Mouse (Mus musculus) embryonic facial prominence, embryonic 12.5 days (tissue): ENCODE measurements around the gene Kctd17. TPM values are rescaled to one million over a fixed set of nuclear protein-coding genes. Genes with fewer than 3 reads are reported as not detected.

ENCODE experiments used
- ATAC-seq: fragments of 200-750 bp; cut with Nextera tagmentation; 2 replicates; pipeline ENCODE4 v1.8.0; 2017; ENCODE audit not compliant: insufficient number of reproducible peaks, insufficient read depth, low FRiP score, low TSS enrichment
- H3K27ac ChIP-seq: fragments of 300-500 bp; sonication (generic); 2 replicates; pipeline ENCODE4 v1.5.1; 2016; ENCODE audit warnings: mild to moderate bottlenecking
- H3K27me3 ChIP-seq: fragments of 300-500 bp; sonication (generic); 2 replicates; pipeline ENCODE4 v1.6.1; 2016; ENCODE audit warnings: mild to moderate bottlenecking, moderate library complexity
- H3K36me3 ChIP-seq: fragments of 300-500 bp; sonication (generic); 2 replicates; pipeline ENCODE4 v1.6.1; 2016; ENCODE audit warnings: mild to moderate bottlenecking
- H3K4me1 ChIP-seq: fragments of 300-500 bp; sonication (generic); 2 replicates; pipeline ENCODE4 v1.6.1; 2016
- H3K4me2 ChIP-seq: fragments of 300-500 bp; sonication (generic); replicated peaks from 2 replicates; pipeline ENCODE4 v1.6.1; 2016; ENCODE audit warnings: mild to moderate bottlenecking, moderate library complexity
- H3K4me3 ChIP-seq: fragments of 300-500 bp; sonication (generic); 2 replicates; pipeline ENCODE4 v1.5.1; 2016; ENCODE audit warnings: mild to moderate bottlenecking
- H3K9ac ChIP-seq: fragments of 300-500 bp; sonication (generic); 2 replicates; pipeline ENCODE4 v1.6.1; 2016; ENCODE audit warnings: mild to moderate bottlenecking, moderate library complexity
- H3K9me3 ChIP-seq: fragments of 300-500 bp; sonication (generic); 2 replicates; pipeline ENCODE4 v1.6.1; 2016; ENCODE audit warnings: mild to moderate bottlenecking, moderate library complexity
- WGBS: fragments of 180-500 bp; shearing (Covaris S2); methylation state at CpG from one replicate; pipeline ENCODE4 v1.1.7; 2016; 5-methylcytosine and 5-hydroxymethylcytosine counted together
- polyA plus RNA-seq: library from polyadenylated mRNA; unstranded; fragments of >200 nt; fragmentation: Nextera tagmentation; extraction: Ambion mirVana; gene quantifications from 2 replicates; pipeline ENCODE4 v1.2.1, GENCODE M21; 2016

Gene Kctd17
- 56.1 and 58.9 TPM in 2 replicates for polyA plus RNA-seq

- H3K36me3 ChIP-seq = peaks cover 13% of the 10 kb centered on the region
- H3K27me3 ChIP-seq = no peaks in the 10 kb centered on the region
- peak within 1 kb of the TSS; percentile 72 for H3K27ac ChIP-seq
- peak; percentile 58; the same call in 1 of the 2 replicates for ATAC-seq
- H3K9me3 ChIP-seq = no peaks in the 10 kb centered on the region
- peak within 1 kb of the TSS; percentile 67 for H3K4me2 ChIP-seq
- H3K4me1 ChIP-seq = peaks cover 18% of the 10 kb centered on the region
- H3K9ac ChIP-seq = peak within 1 kb of the TSS; percentile 73
- H3K4me3 ChIP-seq = peak within 1 kb of the TSS; percentile 70
- WGBS = under 1% methylated on average over 51 of the region's 52 CpGs
Measured at GRCm38 (mm10) chr15:78428391-78429138, at the start of gene Kctd17. TSS of gene Kctd17 (plus strand) at chr15:78428564.

- Histone ChIP-seq H3K4me1 (no peaks in the 10 kb centered on the region), H3K4me3 (no peak overlapping the region), H3K36me3 (no peaks in the 10 kb centered on the region), H3K27ac (no peak overlapping the region), H3K4me2 (no peak overlapping the region), H3K27me3 (no peaks in the 10 kb centered on the region), H3K9ac (no peak overlapping the region), H3K9me3 (no peaks in the 10 kb centered on the region)
- WGBS = 67% methylated on average over 2 of the region's 2 CpGs
- ATAC-seq = no peak
Measured at GRCm38 (mm10) chr15:78380208-78380607, 48.2 kb upstream of the Kctd17 start.

- ATAC-seq = no peak
- H3K4me2 ChIP-seq = no peak overlapping the region
- H3K27ac ChIP-seq = no peak overlapping the region
- H3K4me3 ChIP-seq = no peak overlapping the region
- no peaks in the 10 kb centered on the region for H3K4me1 ChIP-seq
- H3K27me3 ChIP-seq = no peaks in the 10 kb centered on the region
- no peaks in the 10 kb centered on the region for H3K9me3 ChIP-seq
- H3K36me3 ChIP-seq = no peaks in the 10 kb centered on the region
- H3K9ac ChIP-seq = no peak overlapping the region
- WGBS = 75% methylated on average over 4 of the region's 4 CpGs
Measured at GRCm38 (mm10) chr15:78380741-78381140, 47.6 kb upstream of the Kctd17 start.

- no peaks in the 10 kb centered on the region for H3K27me3 ChIP-seq
- H3K36me3 ChIP-seq = no peaks in the 10 kb centered on the region
- no peak overlapping the region for H3K27ac ChIP-seq
- no peaks in the 10 kb centered on the region for H3K4me1 ChIP-seq
- no peak overlapping the region for H3K9ac ChIP-seq
- no peak for ATAC-seq
- 87% methylated on average over 4 of the region's 4 CpGs for WGBS
- no peaks in the 10 kb centered on the region for H3K9me3 ChIP-seq
- H3K4me2 ChIP-seq = no peak overlapping the region
- H3K4me3 ChIP-seq = no peak overlapping the region
Measured at GRCm38 (mm10) chr15:78382115-78382514, 46.2 kb upstream of the Kctd17 start.

- Histone ChIP-seq H3K27me3 (no peaks in the 10 kb centered on the region), H3K4me1 (no peaks in the 10 kb centered on the region), H3K36me3 (no peaks in the 10 kb centered on the region), H3K4me2 (no peak overlapping the region), H3K27ac (no peak overlapping the region), H3K4me3 (no peak overlapping the region), H3K9ac (no peak overlapping the region), H3K9me3 (no peaks in the 10 kb centered on the region)
- 67% methylated on average over 11 of the region's 11 CpGs for WGBS
- no peak for ATAC-seq
Measured at GRCm38 (mm10) chr15:78383450-78384219, 44.7 kb upstream of the Kctd17 start.

- H3K27ac ChIP-seq = no peak overlapping the region
- H3K4me2 ChIP-seq = no peak overlapping the region
Measured at GRCm38 (mm10) chr15:78384220-78385116, 43.9 kb upstream of the Kctd17 start.

GRCm38 (mm10) chr15:78385564-78385963 is 42.8 kb upstream of the Kctd17 start:
- Histone ChIP-seq H3K4me2 (no peak overlapping the region), H3K27me3 (no peaks in the 10 kb centered on the region), H3K4me1 (no peaks in the 10 kb centered on the region), H3K27ac (no peak overlapping the region), H3K36me3 (no peaks in the 10 kb centered on the region), H3K4me3 (no peak overlapping the region), H3K9me3 (no peaks in the 10 kb centered on the region), H3K9ac (no peak overlapping the region)
- 86% methylated on average over 1 of the region's 1 CpGs for WGBS
- no peak for ATAC-seq

More at GRCm38 (mm10) chr15:78384220-78385116, 43.9 kb upstream of the Kctd17 start:
- Histone ChIP-seq H3K4me3 (no peak overlapping the region), H3K9ac (no peak overlapping the region), H3K27me3 (no peaks in the 10 kb centered on the region), H3K9me3 (no peaks in the 10 kb centered on the region), H3K36me3 (no peaks in the 10 kb centered on the region), H3K4me1 (no peaks in the 10 kb centered on the region)
- 68% methylated on average over 7 of the region's 7 CpGs for WGBS
- no peak for ATAC-seq

- Histone ChIP-seq H3K36me3 (no peaks in the 10 kb centered on the region), H3K27me3 (no peaks in the 10 kb centered on the region), H3K9ac (no peak overlapping the region), H3K4me3 (no peak overlapping the region), H3K4me2 (no peak overlapping the region), H3K4me1 (no peaks in the 10 kb centered on the region), H3K9me3 (no peaks in the 10 kb centered on the region), H3K27ac (no peak overlapping the region)
- ATAC-seq = no peak
- WGBS = 88% methylated on average over 3 of the region's 3 CpGs
Measured at GRCm38 (mm10) chr15:78390855-78391254, 37.5 kb upstream of the Kctd17 start.

GRCm38 (mm10) chr15:78395478-78395962 is 32.8 kb upstream of the Kctd17 start, which contains the start of gene Tex33:
TSS of gene Tex33 (minus strand) at chr15:78395912.
- Histone ChIP-seq H3K27ac (no peak within 1 kb of the TSS), H3K9ac (no peak within 1 kb of the TSS), H3K4me3 (no peak within 1 kb of the TSS), H3K4me1 (no peaks in the 10 kb centered on the region), H3K27me3 (no peaks in the 10 kb centered on the region), H3K36me3 (no peaks in the 10 kb centered on the region), H3K9me3 (no peaks in the 10 kb centered on the region), H3K4me2 (no peak within 1 kb of the TSS)
- WGBS = 78% methylated on average over 8 of the region's 8 CpGs
- ATAC-seq = no peak

- H3K4me1 ChIP-seq = peaks cover 26% of the 10 kb centered on the region
Measured at GRCm38 (mm10) chr15:78401345-78401744, 27.0 kb upstream of the Kctd17 start.

GRCm38 (mm10) chr15:78401921-78402320 is 26.4 kb upstream of the Kctd17 start:
- H3K9ac ChIP-seq = no peak overlapping the region
- no peaks in the 10 kb centered on the region for H3K9me3 ChIP-seq
- no peak overlapping the region for H3K4me2 ChIP-seq
- no peaks in the 10 kb centered on the region for H3K27me3 ChIP-seq
- no peak for ATAC-seq
- peaks cover 27% of the 10 kb centered on the region for H3K4me1 ChIP-seq
- WGBS = 70% methylated on average over 4 of the region's 4 CpGs
- no peak overlapping the region for H3K27ac ChIP-seq
- no peak overlapping the region for H3K4me3 ChIP-seq
- H3K36me3 ChIP-seq = no peaks in the 10 kb centered on the region

More at GRCm38 (mm10) chr15:78401345-78401744, 27.0 kb upstream of the Kctd17 start:
- no peaks in the 10 kb centered on the region for H3K36me3 ChIP-seq
- H3K4me3 ChIP-seq = no peak overlapping the region
- no peak overlapping the region for H3K9ac ChIP-seq
- H3K27me3 ChIP-seq = no peaks in the 10 kb centered on the region
- no peaks in the 10 kb centered on the region for H3K9me3 ChIP-seq
- H3K27ac ChIP-seq = no peak overlapping the region
- 70% methylated on average over 6 of the region's 6 CpGs for WGBS
- no peak overlapping the region for H3K4me2 ChIP-seq
- no peak for ATAC-seq
